Mouse (Mus musculus) megakaryocyte, embryonic 14.5 days (primary cell): Measurements from ENCODE around the gene Nono.

Source experiments
- FLI1 ChIP-seq: IDR thresholded peaks from 2 replicates; pipeline ENCODE4 v1.6.1; 2012; ENCODE audit warnings: low read length, inconsistent platforms, mixed read lengths
- GATA1 ChIP-seq: IDR thresholded peaks from 3 replicates; pipeline ENCODE4 v1.6.1; 2012; ENCODE audit warnings: mixed read lengths, low read length, inconsistent platforms, borderline replicate concordance

DNA sequence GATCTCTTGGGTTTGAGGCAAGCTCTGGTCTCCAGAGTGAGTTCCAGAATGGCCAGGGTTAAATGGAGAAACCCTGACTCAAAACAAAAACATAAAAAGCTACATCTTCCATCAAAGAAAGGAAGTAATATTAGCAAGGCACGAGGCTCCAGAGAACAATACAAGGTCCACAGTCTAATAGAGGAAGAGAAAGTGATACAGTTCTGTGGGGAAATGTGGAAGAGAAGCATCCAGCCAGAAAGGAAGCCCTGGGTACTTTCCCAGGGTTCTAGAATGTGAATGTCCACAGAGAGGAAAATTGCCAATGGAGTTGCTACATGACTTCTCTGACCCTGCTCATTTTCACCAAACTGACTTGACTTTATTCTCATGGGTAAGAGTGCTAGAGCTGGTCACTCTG lies 22.0 kb downstream of the Nono start:
- TF ChIP-seq FLI1 (no peak), GATA1 (no peak)
